Mouse (Mus musculus) heart, embryonic 15.5 days (tissue): ENCODE measurements at regions not wholly inside any gene's neighbourhood (a gene's known extent, or its start where the extent isn't known, plus 50 kb on each side); places are given as distances from the start of the nearest gene placed in this dataset.
"Not testable (repeated sequence)": the region's sequence is repeated elsewhere in the genome, so short reads cannot be mapped to it uniquely, and the experiment has no call there.

ENCODE experiments used
- ATAC-seq: fragments of 200-750 bp; cut with Nextera tagmentation; replicated peaks from 2 replicates; pipeline ENCODE4 v1.8.0; 2017; ENCODE audit warnings: low read depth, moderate TSS enrichment; ENCODE audit not compliant: insufficient number of reproducible peaks, insufficient read depth, low FRiP score
- H3K27ac ChIP-seq: fragments of 300-500 bp; sonication (generic); 2 replicates; pipeline ENCODE4 v1.5.1; 2015; ENCODE audit warnings: mild to moderate bottlenecking, inconsistent platforms
- H3K27me3 ChIP-seq: fragments of 300-500 bp; sonication (generic); 2 replicates; pipeline ENCODE4 v1.6.1; 2015; ENCODE audit warnings: inconsistent platforms
- H3K36me3 ChIP-seq: fragments of 300-500 bp; sonication (generic); 2 replicates; pipeline ENCODE4 v1.6.1; 2015; ENCODE audit warnings: mild to moderate bottlenecking, inconsistent platforms
- H3K4me1 ChIP-seq: fragments of 300-500 bp; sonication (generic); replicated peaks from 2 replicates; pipeline ENCODE4 v1.6.1; 2015; ENCODE audit warnings: inconsistent platforms
- H3K4me2 ChIP-seq: fragments of 300-500 bp; sonication (generic); 2 replicates; pipeline ENCODE4 v1.6.1; 2015; ENCODE audit warnings: inconsistent platforms, mild to moderate bottlenecking, moderate library complexity
- H3K4me3 ChIP-seq: fragments of 300-500 bp; sonication (generic); 2 replicates; pipeline ENCODE4 v1.5.1; 2015; ENCODE audit warnings: mild to moderate bottlenecking, inconsistent platforms
- H3K9ac ChIP-seq: fragments of 300-500 bp; sonication (generic); 2 replicates; pipeline ENCODE4 v1.6.1; 2015; ENCODE audit warnings: mild to moderate bottlenecking, inconsistent platforms
- H3K9me3 ChIP-seq: fragments of 300-500 bp; sonication (generic); replicated peaks from 2 replicates; pipeline ENCODE4 v1.6.1; 2016; ENCODE audit warnings: inconsistent platforms
- WGBS: fragments of 180-500 bp; shearing (Covaris S2); methylation state at CpG from one replicate; pipeline ENCODE4 v1.1.7; 2015; ENCODE audit warnings: mixed read lengths; 5-methylcytosine and 5-hydroxymethylcytosine counted together

- H3K4me1 ChIP-seq, H3K9ac ChIP-seq, H3K36me3 ChIP-seq, H3K27me3 ChIP-seq, ATAC-seq, H3K27ac ChIP-seq, H3K9me3 ChIP-seq, H3K4me3 ChIP-seq, H3K4me2 ChIP-seq: not testable (repeated sequence)
- WGBS = 40% methylated on average over 7 of the region's 7 CpGs
Measured at GRCm38 (mm10) chrX:135112109-135112508, 65.3 kb downstream of the Gm15023 start.

GRCm38 (mm10) chrX:135110866-135111265 is 66.6 kb downstream of the Gm15023 start:
- H3K4me1 ChIP-seq, H3K9ac ChIP-seq, H3K4me2 ChIP-seq, H3K27me3 ChIP-seq, H3K9me3 ChIP-seq, ATAC-seq, H3K4me3 ChIP-seq, H3K27ac ChIP-seq, H3K36me3 ChIP-seq: not testable (repeated sequence)
- 16% methylated on average over 4 of the region's 4 CpGs for WGBS

GRCm38 (mm10) chrX:135101594-135101993 is 75.8 kb downstream of the Gm15023 start:
- Histone ChIP-seq H3K9me3 (no peaks in the 10 kb centered on the region), H3K4me2 (no peak overlapping the region), H3K36me3 (no peaks in the 10 kb centered on the region), H3K9ac (no peak overlapping the region), H3K4me1 (no peaks in the 10 kb centered on the region), H3K27ac (no peak overlapping the region), H3K27me3 (no peaks in the 10 kb centered on the region), H3K4me3 (no peak overlapping the region)
- WGBS = 35% methylated on average over 3 of the region's 3 CpGs
- no peak for ATAC-seq

GRCm38 (mm10) chrX:135098101-135098500 is 79.3 kb downstream of the Gm15023 start:
- Histone ChIP-seq H3K9me3 (no peaks in the 10 kb centered on the region), H3K27me3 (no peaks in the 10 kb centered on the region), H3K27ac (no peak overlapping the region), H3K36me3 (no peaks in the 10 kb centered on the region), H3K4me2 (no peak overlapping the region), H3K4me3 (no peak overlapping the region), H3K4me1 (no peaks in the 10 kb centered on the region), H3K9ac (no peak overlapping the region)
- ATAC-seq = no peak

GRCm38 (mm10) chrX:135096206-135096605 is 81.2 kb downstream of the Gm15023 start:
- Histone ChIP-seq H3K4me1 (no peaks in the 10 kb centered on the region), H3K27ac (no peak overlapping the region), H3K9me3 (no peaks in the 10 kb centered on the region), H3K36me3 (no peaks in the 10 kb centered on the region), H3K27me3 (no peaks in the 10 kb centered on the region), H3K4me3 (no peak overlapping the region), H3K9ac (no peak overlapping the region), H3K4me2 (no peak overlapping the region)
- no peak for ATAC-seq
- WGBS = 53% methylated on average over 3 of the region's 3 CpGs

- not testable (repeated sequence) for H3K27ac ChIP-seq, H3K36me3 ChIP-seq, H3K4me2 ChIP-seq, H3K27me3 ChIP-seq, H3K9ac ChIP-seq, ATAC-seq, H3K4me1 ChIP-seq, H3K4me3 ChIP-seq, H3K9me3 ChIP-seq
- 18% methylated on average over 2 of the region's 3 CpGs for WGBS
Measured at GRCm38 (mm10) chrX:135091074-135091473, 82.1 kb upstream of the Zmat1 start.

- not testable (repeated sequence) for H3K4me3 ChIP-seq, H3K9ac ChIP-seq, H3K4me1 ChIP-seq, H3K27ac ChIP-seq, H3K9me3 ChIP-seq, H3K36me3 ChIP-seq, H3K27me3 ChIP-seq, H3K4me2 ChIP-seq, ATAC-seq
- 31% methylated on average over 7 of the region's 7 CpGs for WGBS
Measured at GRCm38 (mm10) chrX:135087068-135087579, 78.1 kb upstream of the Zmat1 start.

GRCm38 (mm10) chrX:135086564-135086963 is 77.6 kb upstream of the Zmat1 start:
- not testable (repeated sequence) for ATAC-seq, H3K9ac ChIP-seq, H3K9me3 ChIP-seq, H3K4me2 ChIP-seq, H3K4me1 ChIP-seq, H3K4me3 ChIP-seq, H3K36me3 ChIP-seq, H3K27ac ChIP-seq, H3K27me3 ChIP-seq
- WGBS = 23% methylated on average over 6 of the region's 9 CpGs

GRCm38 (mm10) chrX:135085770-135086553 is 77.0 kb upstream of the Zmat1 start:
- H3K9me3 ChIP-seq, H3K27ac ChIP-seq: not testable (repeated sequence)

GRCm38 (mm10) chrX:135080380-135081158 is 71.6 kb upstream of the Zmat1 start:
- ATAC-seq = no peak
- WGBS = 73% methylated on average over 2 of the region's 2 CpGs
- H3K36me3 ChIP-seq = no peaks in the 10 kb centered on the region
- no peaks in the 10 kb centered on the region for H3K27me3 ChIP-seq
- no peaks in the 10 kb centered on the region for H3K9me3 ChIP-seq
- no peak overlapping the region for H3K9ac ChIP-seq
- no peak overlapping the region for H3K4me2 ChIP-seq
- H3K4me1 ChIP-seq = no peaks in the 10 kb centered on the region; the same call in 1 of the 2 replicates
- no peak overlapping the region for H3K4me3 ChIP-seq
- H3K27ac ChIP-seq = no peak overlapping the region

More at GRCm38 (mm10) chrX:135085770-135086553, 77.0 kb upstream of the Zmat1 start:
- not testable (repeated sequence) for H3K36me3 ChIP-seq, H3K27me3 ChIP-seq, H3K4me3 ChIP-seq, H3K4me1 ChIP-seq, H3K4me2 ChIP-seq, H3K9ac ChIP-seq
- ATAC-seq = peak; percentile 35; the same call in 1 of the 2 replicates
- 44% methylated on average over 14 of the region's 14 CpGs for WGBS

GRCm38 (mm10) chrX:135079388-135079787 is 70.4 kb upstream of the Zmat1 start:
- ATAC-seq = no peak
- Histone ChIP-seq H3K27me3 (no peaks in the 10 kb centered on the region), H3K4me1 (no peaks in the 10 kb centered on the region; the same call in 1 of the 2 replicates), H3K36me3 (no peaks in the 10 kb centered on the region), H3K4me2 (no peak overlapping the region), H3K9ac (no peak overlapping the region), H3K9me3 (no peaks in the 10 kb centered on the region), H3K27ac (no peak overlapping the region), H3K4me3 (no peak overlapping the region)
- WGBS = 63% methylated on average over 2 of the region's 2 CpGs
